Mouse (Mus musculus): ENCODE measurements around the gene Ston2.

DNA sequence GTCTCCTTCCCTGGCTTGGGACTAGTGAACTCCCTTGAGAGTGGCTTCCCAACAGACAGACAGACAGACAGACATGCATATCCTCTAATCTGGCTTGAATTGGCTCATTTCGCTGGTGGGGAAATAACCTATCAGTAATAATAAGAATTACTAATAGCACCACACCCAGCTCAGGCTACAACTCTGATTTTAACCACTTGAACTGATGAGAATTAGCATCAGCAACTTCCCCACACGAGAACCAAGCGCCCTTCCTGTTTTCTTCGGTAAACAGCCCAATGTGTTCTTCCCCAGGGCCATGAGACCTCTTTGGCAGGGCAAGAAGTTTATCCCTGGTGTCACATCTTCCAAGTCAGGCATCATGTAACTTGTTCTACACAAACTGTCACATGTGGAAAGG, 76.5 kb downstream of the Ston2 start:
- TF ChIP-seq CTCF (IDR thresholded peaks at IDR 0.05; ENCODE audit: low read depth, low read length): no peak
- TF ChIP-seq GATA1 (IDR thresholded peaks at IDR 0.05; ENCODE audit: borderline replicate concordance, low read length): no peak
- TF ChIP-seq POLR2AphosphoS5 (IDR thresholded peaks at IDR 0.05; ENCODE audit: insufficient replicate concordance, low read depth, low read length): no peak
- no peak for TF ChIP-seq TAL1 (conservative IDR thresholded peaks at IDR 0.05; ENCODE audit: low read depth, low read length)

Measured in G1E (cell line).